Mouse (Mus musculus): Measurements from ENCODE around the gene Tfb1m.

Gene Tfb1m

DNA sequence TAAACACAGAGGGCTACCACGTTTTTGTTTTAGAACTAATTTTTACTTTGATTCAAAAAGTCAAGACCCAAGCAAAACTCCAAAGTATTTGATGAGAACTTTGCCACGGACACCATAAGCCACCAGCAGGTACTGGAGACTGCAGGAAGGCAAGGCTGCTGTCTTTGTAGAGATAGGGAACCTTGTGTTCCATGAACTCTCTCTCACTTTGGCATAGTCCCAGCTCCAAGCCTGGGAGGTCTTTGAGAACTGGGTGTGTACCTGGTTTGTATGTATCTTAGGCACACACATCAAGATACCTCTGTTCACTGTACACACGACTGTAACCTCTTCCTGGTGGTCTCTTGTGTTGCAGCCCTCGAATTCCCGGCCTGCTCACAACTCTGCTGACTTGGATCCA lies 43.3 kb downstream of the Tfb1m start:
- no peak for DNase-seq (ENCODE audit: low read depth)

DNA sequence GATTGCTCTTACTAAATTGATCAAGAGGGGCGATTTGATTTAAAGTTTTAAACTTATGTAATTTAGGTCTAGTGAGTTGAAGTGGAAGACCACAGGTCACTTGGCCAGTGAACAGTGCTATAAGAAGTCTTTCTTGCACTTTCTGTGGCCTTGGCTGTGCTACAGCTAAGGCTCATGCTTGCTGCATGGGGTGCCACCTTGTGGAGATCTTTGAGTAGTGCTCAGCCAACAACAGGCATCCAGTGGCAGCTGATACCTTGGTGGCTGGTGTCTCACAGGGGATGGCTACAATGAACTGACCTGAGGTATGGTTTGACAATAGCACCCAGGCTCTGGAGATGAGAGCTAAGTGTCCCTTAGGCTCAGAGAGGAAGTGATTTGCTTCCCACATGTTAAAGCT lies 47.7 kb downstream of the Tfb1m start:
- no peak for DNase-seq (ENCODE audit: low read depth)

GRCm38 (mm10) chr17:3506508-3506907 lies 51.1 kb downstream of the Tfb1m start:
- DNase-seq (ENCODE audit: low read depth): no peak

- no peak for DNase-seq (ENCODE audit: low read depth)
Observed at GRCm38 (mm10) chr17:3505711-3506110, 51.9 kb downstream of the Tfb1m start.

- DNase-seq (ENCODE audit: low read depth): no peak
Observed at GRCm38 (mm10) chr17:3500936-3501335, 56.6 kb downstream of the Tfb1m start.

GRCm38 (mm10) chr17:3500076-3500475 lies 57.5 kb downstream of the Tfb1m start:
- DNase-seq (ENCODE audit: low read depth): no peak

DNA sequence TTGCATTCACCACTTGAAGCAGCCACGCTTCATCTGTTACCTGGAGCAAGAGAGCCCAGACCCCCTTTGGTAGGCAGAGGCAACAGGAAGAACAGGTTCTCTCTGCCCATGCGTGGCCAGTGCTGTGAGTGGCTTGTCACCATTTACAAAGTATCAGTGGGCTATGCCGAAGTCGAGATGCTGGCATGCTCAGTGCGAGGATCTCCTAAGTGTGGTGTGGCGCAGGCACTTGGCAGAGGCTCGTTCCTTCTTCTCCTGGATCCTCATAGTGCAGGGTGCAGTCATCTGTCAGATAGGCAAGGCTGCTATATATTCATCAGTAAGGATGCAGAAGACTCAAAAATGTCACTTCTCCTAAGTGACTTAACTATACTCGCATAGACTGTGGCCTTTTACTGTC lies 58.1 kb downstream of the Tfb1m start:
- DNase-seq (ENCODE audit: low read depth): no peak

DNA sequence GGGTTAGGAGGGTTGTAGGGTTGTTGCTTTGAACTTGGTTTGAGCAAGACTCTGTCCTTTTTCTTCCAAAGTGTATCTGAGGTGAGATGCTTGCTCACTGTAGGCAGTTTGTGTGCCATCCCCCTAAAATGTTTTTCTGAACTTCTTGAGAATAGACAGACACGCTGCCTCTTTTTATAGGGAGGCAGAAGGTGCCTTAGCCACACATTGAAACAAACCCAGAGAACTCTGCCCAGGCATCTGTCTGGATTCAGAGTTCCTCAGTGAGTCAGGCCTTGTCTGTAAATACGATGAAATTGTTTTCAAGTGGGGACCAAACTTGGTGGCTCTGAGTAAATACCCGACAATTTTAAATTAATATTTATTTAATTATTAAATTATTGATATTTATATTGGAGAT lies 59.0 kb downstream of the Tfb1m start:
- DNase-seq (ENCODE audit: low read depth): no peak

GRCm38 (mm10) chr17:3498086-3498485 lies 59.5 kb downstream of the Tfb1m start:
- DNase-seq (ENCODE audit: low read depth): peak; percentile 42

DNA sequence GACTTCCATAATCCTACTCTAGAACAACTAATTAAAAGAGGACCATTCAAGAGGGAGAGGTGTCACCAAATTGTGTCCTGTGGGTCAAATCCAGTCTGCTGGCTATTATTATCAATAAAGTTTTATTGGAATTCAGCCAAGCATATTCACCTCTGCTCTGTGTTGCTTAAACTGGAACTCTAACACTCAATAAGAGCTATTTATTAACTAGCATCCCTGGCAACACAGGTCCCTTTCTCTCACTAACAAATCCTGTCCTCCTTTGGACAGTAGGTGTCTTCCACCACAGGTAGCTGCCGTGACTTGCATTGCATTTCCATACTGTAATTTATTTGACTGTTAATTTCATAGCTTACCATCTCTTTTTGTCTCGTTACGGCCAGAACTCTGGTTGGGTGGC lies 61.5 kb downstream of the Tfb1m start:
- no peak for DNase-seq (ENCODE audit: low read depth)

DNA sequence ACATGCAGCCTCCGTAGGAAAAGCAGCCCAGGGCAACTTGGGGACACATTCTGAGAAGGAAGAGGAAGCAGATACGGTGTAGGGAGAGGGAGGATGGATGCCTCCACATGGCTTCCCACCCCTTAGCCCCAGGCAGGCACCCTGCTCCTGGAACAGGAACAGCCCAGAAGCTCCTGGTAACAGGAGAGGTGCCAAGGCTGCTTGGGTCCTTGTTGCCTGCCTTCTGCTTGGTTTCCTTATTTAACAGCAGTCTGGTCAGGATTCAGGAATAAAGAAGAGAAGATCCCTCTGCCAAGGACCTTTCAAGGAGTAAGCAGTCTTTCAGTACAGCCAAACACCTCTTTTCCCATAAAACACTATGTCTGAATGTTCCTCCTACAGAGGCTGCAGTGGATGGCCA lies 62.0 kb downstream of the Tfb1m start:
- no peak for DNase-seq (ENCODE audit: low read depth)

DNA sequence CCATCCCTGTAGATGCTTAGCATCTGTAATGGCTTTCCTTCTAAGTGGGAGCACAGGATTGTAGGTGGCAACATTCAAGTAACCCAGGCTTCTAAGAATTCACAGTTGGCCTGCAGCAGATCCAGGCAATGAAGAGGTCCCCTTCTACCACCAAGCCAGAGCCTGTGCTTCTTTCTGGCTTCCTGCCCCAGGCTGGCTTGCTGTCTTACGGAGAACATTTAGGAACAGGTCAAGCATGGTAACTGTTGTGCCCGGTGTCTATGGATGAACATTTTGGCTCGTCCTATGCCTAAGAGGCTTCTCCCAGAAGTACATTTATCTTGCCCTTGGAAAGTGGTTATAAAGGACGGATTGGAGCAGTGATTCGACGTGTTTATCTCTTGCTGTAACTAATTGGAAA lies 65.9 kb downstream of the Tfb1m start:
- no peak for DNase-seq (ENCODE audit: low read depth)

DNA sequence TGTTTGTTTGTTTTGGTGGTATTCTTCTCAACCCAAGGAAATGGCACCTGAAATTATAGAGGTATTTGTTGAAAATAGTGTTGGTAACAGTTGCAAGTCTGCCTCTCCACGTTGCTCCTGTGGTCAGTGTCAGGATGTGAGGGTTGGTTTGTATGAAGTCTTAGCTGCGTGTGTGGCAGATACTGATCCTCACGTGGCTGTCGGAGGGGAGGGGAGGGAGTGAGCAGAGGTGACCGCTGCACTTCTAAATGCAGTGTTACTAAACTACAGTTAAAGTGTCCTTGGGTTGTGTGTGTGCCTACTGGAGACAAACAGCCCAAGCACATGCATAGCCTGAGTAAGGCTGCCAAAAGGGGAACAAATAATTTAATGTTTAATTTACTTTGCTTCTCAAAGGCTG lies 66.5 kb downstream of the Tfb1m start:
- DNase-seq (ENCODE audit: low read depth): no peak

DNA sequence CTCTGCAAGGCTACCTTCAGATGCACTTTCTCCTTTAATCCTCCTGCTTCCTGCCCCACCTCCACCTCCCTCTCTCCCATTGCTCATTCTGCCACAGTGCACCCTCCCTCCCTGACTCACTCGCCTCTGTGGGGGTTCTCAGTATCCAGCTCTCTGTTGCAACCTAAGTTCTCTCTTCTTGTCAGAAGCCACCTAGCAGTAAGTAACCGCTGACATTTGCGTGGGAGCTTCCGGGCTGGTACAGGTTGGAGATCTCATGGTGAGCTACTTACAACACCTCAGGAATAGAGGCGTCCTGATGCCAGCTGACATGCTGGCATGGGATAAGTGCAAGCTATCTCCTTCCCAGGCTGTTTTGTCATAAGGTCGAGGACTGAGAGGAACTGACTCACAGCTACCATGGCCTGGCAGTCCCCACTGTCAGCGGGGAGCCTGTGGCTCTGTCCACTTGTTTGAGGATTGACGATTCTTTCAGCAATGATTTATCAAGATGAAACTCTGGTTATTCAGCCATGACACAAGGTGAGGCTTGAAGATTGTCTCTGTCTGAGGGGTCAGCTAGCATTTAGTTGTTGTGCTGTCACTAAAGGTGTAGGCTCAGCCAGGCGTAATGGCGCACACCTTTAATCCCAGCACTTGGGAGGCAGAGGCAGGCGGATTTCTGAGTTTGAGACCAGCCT lies 67.2 kb downstream of the Tfb1m start:
- DNase-seq (ENCODE audit: low read depth): no peak

- no peak for DNase-seq (ENCODE audit: low read depth)
Observed at GRCm38 (mm10) chr17:3487721-3488601, 69.6 kb downstream of the Tfb1m start.

DNA sequence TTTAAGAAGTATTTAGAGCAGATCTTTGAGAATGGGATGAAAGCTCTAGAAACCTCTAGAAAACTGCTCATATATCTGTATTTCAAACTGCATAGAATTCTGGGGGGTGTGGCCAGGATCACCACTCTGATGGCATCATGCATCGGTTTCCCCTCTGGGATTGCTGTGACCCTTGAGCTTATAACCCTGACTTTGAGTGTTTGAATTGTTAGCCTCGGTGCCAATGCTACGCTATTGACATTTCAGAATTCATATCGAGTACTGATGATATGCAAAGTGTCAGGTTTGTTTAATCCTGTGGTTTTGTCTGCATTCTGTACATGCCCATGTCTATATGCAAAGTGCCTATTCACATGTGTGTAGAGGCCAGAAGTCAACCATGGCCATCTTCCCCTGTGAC lies 70.4 kb downstream of the Tfb1m start:
- DNase-seq (ENCODE audit: low read depth): no peak

- no peak for DNase-seq (ENCODE audit: low read depth)
Observed at GRCm38 (mm10) chr17:3485851-3486250, 71.7 kb downstream of the Tfb1m start.

GRCm38 (mm10) chr17:3483091-3483490 lies 74.5 kb downstream of the Tfb1m start:
- no peak for DNase-seq (ENCODE audit: low read depth)

DNA sequence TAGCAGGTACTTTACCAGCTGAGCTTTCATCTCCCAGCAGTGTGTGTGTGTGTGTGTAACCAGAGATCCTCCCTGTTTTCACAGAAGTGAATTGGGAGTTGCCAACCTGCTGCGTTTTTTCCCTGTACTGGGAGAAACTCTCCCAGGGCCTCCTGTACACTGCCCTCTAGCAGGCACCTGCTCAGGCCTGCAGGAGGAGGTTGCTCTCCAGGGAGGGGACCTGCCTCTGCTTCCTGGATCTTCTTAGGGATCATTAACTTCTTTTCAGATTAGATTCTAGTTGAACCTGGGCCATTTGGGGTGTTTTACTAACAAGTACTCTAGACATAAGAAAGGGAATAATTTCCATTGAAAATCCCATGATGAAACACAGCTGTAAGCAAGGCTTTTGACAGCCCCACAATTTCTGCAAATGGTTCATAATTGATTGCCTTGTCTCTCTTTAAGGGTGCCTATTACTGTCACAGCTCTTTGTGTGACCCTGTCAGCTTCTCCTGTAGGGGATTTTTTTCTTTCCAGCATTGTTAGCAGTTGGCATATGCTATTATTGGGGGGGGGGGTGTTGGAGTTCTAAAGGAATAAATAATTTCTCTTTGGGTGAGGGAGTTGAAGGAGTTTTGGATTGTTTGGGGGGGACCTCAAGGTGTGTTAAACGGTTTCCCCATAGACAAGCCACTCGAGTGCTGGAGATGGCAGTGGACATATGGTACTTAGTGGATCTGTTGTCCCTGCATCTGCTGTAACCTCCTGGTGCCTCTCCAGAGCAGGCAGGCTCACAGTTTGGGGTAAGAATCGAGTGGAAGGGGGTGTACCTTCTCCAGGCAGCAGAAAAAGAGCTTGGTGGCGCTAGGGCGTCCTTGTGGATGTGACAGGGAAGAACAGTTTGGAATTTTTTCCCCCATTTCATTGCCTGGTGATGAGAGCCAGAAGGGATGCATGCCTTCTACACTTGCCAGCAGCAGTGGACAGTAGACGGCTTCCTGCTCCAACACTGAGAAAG lies 75.7 kb downstream of the Tfb1m start:
- DNase-seq (ENCODE audit: low read depth): no peak

DNA sequence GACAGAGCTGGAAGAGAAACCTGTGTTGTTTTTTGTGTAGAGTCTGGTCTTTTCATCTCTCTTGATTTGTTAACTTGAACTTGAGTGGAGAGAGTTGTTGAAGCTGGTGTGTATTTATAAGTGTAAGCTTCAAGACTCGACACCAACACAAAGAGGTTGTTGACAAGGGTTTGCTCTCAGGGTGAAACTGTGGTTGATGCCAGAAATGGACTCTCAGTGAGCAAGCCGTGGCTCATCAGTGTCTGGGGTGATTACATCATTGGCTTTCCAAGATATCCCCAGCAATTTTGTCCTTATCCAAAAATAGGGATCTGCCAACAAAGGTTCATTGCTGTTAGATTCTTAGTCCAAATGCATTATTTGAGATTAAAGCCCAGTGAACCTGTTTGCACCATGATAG lies 81.0 kb downstream of the Tfb1m start:
- DNase-seq (ENCODE audit: low read depth): no peak

- no peak for DNase-seq (ENCODE audit: low read depth)
Observed at GRCm38 (mm10) chr17:3472018-3472417, 85.6 kb downstream of the Tfb1m start.
